Mouse (Mus musculus) bone marrow macrophage, adult 2 months (primary cell): ENCODE results near the gene Rrn3.

Experiments
- CTCF ChIP-seq: IDR thresholded peaks from 2 replicates; pipeline ENCODE4 v1.5.1; 2012; ENCODE audit warnings: low read depth, mild to moderate bottlenecking, low read length, moderate library complexity
- POLR2A ChIP-seq: IDR thresholded peaks from 2 replicates; pipeline ENCODE4 v1.6.1; 2012; ENCODE audit warnings: mild to moderate bottlenecking, low read depth, low read length, borderline replicate concordance

DNA sequence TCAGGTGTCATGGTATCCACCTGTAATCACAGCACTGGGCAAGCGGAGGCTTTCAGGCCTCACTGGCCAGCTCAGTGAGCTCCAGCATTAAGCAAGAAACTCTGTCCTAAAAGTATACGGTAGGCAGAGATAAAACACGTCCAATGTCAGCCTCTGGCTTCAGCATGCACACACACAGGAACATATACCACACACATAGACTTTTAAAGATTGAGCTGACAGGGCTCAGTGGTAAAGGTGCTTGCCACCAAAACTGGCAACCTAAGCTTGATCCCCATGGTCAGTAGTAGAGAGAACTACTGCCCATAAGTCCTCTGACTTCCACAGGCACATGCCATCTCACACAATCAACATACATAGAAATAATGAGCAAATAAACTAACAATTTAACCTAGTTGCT is 60.4 kb downstream of the Rrn3 start:
- no peak for TF ChIP-seq CTCF
- no peak for TF ChIP-seq POLR2A
